Mouse (Mus musculus) brain, embryonic 14.5 days (tissue): ENCODE measurements around the gene Ubash3a.

ENCODE experiments used
- CTCF ChIP-seq: fragments of 200-500 bp; IDR thresholded peaks from 2 replicates; pipeline ENCODE4 v1.5.1; 2012; ENCODE audit warnings: inconsistent platforms, mild to moderate bottlenecking, moderate library complexity, borderline replicate concordance; ENCODE audit not compliant: insufficient read depth, insufficient read length; ENCODE audit errors: extremely low read depth
- POLR2A ChIP-seq: fragments of 200-500 bp; IDR thresholded peaks from 2 replicates; pipeline ENCODE4 v1.6.1; 2012; ENCODE audit warnings: mild to moderate bottlenecking, inconsistent platforms, borderline replicate concordance; ENCODE audit not compliant: poor library complexity, insufficient read depth, insufficient read length, severe bottlenecking; ENCODE audit errors: extremely low read depth

DNA sequence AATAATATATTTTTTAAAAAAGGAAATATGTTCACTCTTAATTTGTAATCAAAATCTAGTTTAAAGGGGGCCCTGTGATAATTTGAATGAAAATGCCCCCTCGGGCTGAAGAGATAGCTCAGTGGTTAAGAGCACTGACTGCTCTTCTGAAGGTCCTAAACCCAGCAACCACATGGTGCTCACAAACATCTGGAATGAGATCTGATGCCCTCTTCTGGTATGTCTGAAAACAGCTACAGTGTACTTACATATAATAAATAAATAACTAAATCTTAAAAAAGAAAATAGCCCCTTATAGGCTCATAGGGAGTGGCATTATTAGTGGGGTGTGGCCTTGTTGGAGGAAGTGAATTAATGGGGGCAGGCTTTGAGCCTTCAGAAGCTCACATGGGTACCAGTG lies 49.5 kb downstream of the Ubash3a start:
- TF ChIP-seq CTCF (no peak), POLR2A (no peak)
